Mouse (Mus musculus) erythroblast, embryonic 14.5 days (primary cell): Measurements from ENCODE around the gene Entpd6.

Experiments used
- GATA1 ChIP-seq: IDR thresholded peaks from 2 replicates; pipeline ENCODE4 v1.6.1; 2012; ENCODE audit warnings: low read length, inconsistent platforms, mixed read lengths
- TAL1 ChIP-seq: IDR thresholded peaks from 3 replicates; pipeline ENCODE4 v1.6.1; 2012; ENCODE audit warnings: low read length, inconsistent platforms, mixed read lengths

DNA sequence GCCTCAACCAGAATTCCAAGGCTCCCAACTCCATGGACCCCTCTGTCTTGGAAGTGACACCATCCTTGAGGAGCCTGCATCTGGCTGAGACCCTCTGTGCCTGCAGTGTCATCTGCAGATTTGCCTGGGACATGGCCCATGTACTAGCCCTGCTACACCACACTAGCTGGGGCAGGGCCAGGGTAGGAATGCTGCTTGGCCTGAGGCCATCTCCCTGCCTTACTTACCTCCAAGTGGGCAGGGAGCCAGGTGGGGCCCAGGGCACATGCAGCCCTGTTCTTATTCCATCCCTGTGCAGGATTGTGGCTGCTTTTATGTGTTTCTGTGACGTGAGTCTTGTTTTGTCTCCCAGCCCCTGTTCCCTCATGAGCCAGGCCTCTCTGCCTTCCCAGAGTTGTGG, 21.9 kb downstream of the Entpd6 start:
- TF ChIP-seq GATA1 (no peak), TAL1 (no peak)
